Comparison of ENCODE assay signal across 13 mouse cellular contexts in genomic region chr2:153298460-153298859, GRCm38 (mm10). TPM values are rescaled to one million over a fixed set of nuclear protein-coding genes. Genes with fewer than 3 reads are reported as not detected.
DNase-seq lines count a peak whose midpoint lies in the region; ATAC-seq and TF ChIP-seq lines count a peak whose summit lies in the region.
"Had no signal": no experiment of that assay in that cellular context is flagged by ENCODE, and none has a peak within 500 bp of the region (broad histone marks: within the 10 kb centered on the region; RNA-seq: fewer than 3 reads in every experiment).

No protein-coding gene starts in this region.

- no peak for ATAC-seq in lung, postnatal 0 days
- 0 out of 2 replicates have a peak, but pooled peaks have one; percentile 33 for ATAC-seq in common myeloid progenitor, adult 5-6 weeks (replicated peaks; ENCODE audit: low read depth, poor library complexity, severe bottlenecking)
- ATAC-seq in megakaryocyte progenitor cell, adult 5-6 weeks (replicated peaks; ENCODE audit: poor library complexity): peak; percentile 79

- peaks cover 6% of the 10 kb centered on the region; the same call in 1 of the 2 replicates for H3K4me1 ChIP-seq in kidney, adult 2 months (ENCODE audit: control insufficient read depth, insufficient read depth, low read length)
- H3K4me1 ChIP-seq in lung, postnatal 0 days (ENCODE audit: insufficient read depth, low read depth, low read length): no peaks in the 10 kb centered on the region
- H3K4me1 ChIP-seq: forebrain, embryonic 10.5 days; heart, embryonic 13.5 days; neural tube, embryonic 12.5 days had no signal

- no peak for TF ChIP-seq POLR2A in kidney, adult 2 months (IDR thresholded peaks at IDR 0.05; ENCODE audit: low read depth, low read length)

- WGBS in kidney, adult 2 months: 50% methylated on average over 4 of the region's 4 CpGs
- WGBS in lung, postnatal 0 days: 61% methylated on average over 4 of the region's 4 CpGs

- no peaks in the 10 kb centered on the region for H3K27me3 ChIP-seq in kidney, adult 2 months (replicated peaks; ENCODE audit: control insufficient read depth, insufficient read depth, low read length)
- H3K27me3 ChIP-seq in lung, postnatal 0 days (replicated peaks; ENCODE audit: insufficient read depth, low read length): no peaks in the 10 kb centered on the region
- H3K27me3 ChIP-seq: heart, embryonic 13.5 days; neural tube, embryonic 12.5 days had no signal

- H3K9me3 ChIP-seq in lung, postnatal 0 days (ENCODE audit: low read length): no peaks in the 10 kb centered on the region
- H3K9me3 ChIP-seq: forebrain, embryonic 10.5 days; heart, embryonic 13.5 days; neural tube, embryonic 12.5 days had no signal

- DNase-seq in kidney, adult 2 months: no peak
- DNase-seq in kidney, postnatal 36 days: no peak
- peak; percentile 28 for DNase-seq in lung, postnatal 10 days
- no peak for DNase-seq in lung, postnatal 0 days (ENCODE audit: low spot score)
- DNase-seq in ovary, postnatal 36 days (ENCODE audit: low spot score): no peak
- DNase-seq: midbrain, embryonic 14.5 days; thymus, postnatal 36 days had no signal

- no peak overlapping the region for H3K4me3 ChIP-seq in kidney, adult 2 months (ENCODE audit: insufficient read depth, low read depth, low read length)
- H3K4me3 ChIP-seq in lung, postnatal 0 days (ENCODE audit: low read depth, low read length): no peak overlapping the region
- H3K4me3 ChIP-seq: forebrain, embryonic 10.5 days; heart, embryonic 13.5 days; neural tube, embryonic 12.5 days had no signal

- TF ChIP-seq CTCF in kidney, adult 2 months (conservative IDR thresholded peaks at IDR 0.05; ENCODE audit: insufficient read depth, insufficient read length, low read depth, low read length): no peak
- no peak for TF ChIP-seq CTCF in lung, postnatal 0 days (IDR thresholded peaks at IDR 0.05)

- no peak for TF ChIP-seq EP300 in lung, postnatal 0 days (IDR thresholded peaks at IDR 0.05)

- H3K4me2 ChIP-seq in lung, postnatal 0 days (replicated peaks; ENCODE audit: low read depth, low read length): no peak overlapping the region
- H3K4me2 ChIP-seq: heart, embryonic 13.5 days; neural tube, embryonic 12.5 days had no signal

- peak overlapping the region; percentile 16; the same call in 1 of the 2 replicates for H3K27ac ChIP-seq in kidney, adult 2 months (ENCODE audit: insufficient read depth, low read depth, low read length)
- H3K27ac ChIP-seq in lung, postnatal 0 days (ENCODE audit: low read length): no peak overlapping the region
- H3K27ac ChIP-seq: forebrain, embryonic 10.5 days; heart, embryonic 13.5 days; liver, embryonic 14.5 days; neural tube, embryonic 12.5 days had no signal

- H3K9ac ChIP-seq in lung, postnatal 0 days (replicated peaks; ENCODE audit: low read depth): no peak overlapping the region
- H3K9ac ChIP-seq: heart, embryonic 13.5 days; liver, embryonic 14.5 days; neural tube, embryonic 12.5 days had no signal

- no peaks in the 10 kb centered on the region for H3K36me3 ChIP-seq in kidney, adult 2 months (ENCODE audit: control insufficient read depth, insufficient read depth, low read length)
- H3K36me3 ChIP-seq in lung, postnatal 0 days (ENCODE audit: insufficient read depth, low read length): no peaks in the 10 kb centered on the region
- H3K36me3 ChIP-seq: neural tube, embryonic 12.5 days had no signal

RNA-seq across cellular contexts. Expression of gene Kif3b, which starts 7.2 kb away (rescaled TPM):
- 10.1 and 10.9 TPM in 2 replicates for polyA plus RNA-seq in kidney, adult 2 months (2012; rRNA removed)
- 4.7 and 5.2 TPM in 2 replicates for polyA plus RNA-seq in lung, postnatal 0 days (2015; fragmentation: Nextera tagmentation; extraction: Ambion mirVana)
- total RNA-seq in common myeloid progenitor, adult 5-6 weeks (2017): 12.3 and 13.2 TPM in 2 replicates
- 3.6 and 5.5 TPM in 2 replicates for total RNA-seq in megakaryocyte progenitor cell, adult 5-6 weeks (2015)
- total RNA-seq in megakaryocyte progenitor cell, adult 5-6 weeks (2017): 9.9 and 11.3 TPM in 2 replicates

RNA-seq across cellular contexts. Expression of gene Asxl1, which starts 47.2 kb away (rescaled TPM):
- polyA plus RNA-seq in kidney, adult 2 months (2012; rRNA removed): 9.1 and 10.0 TPM in 2 replicates
- polyA plus RNA-seq in lung, postnatal 0 days (2015; fragmentation: Nextera tagmentation; extraction: Ambion mirVana): 10.3 and 12.1 TPM in 2 replicates
- 27.6 and 42.3 TPM in 2 replicates for total RNA-seq in common myeloid progenitor, adult 5-6 weeks (2017)
- 31.1 and 32.0 TPM in 2 replicates for total RNA-seq in megakaryocyte progenitor cell, adult 5-6 weeks (2015)
- total RNA-seq in megakaryocyte progenitor cell, adult 5-6 weeks (2017): 20.0 and 24.1 TPM in 2 replicates

RNA-seq across cellular contexts. Expression of gene Pofut1, which starts 57.1 kb away (rescaled TPM):
- polyA plus RNA-seq in kidney, adult 2 months (2012; rRNA removed): 17.5 and 19.9 TPM in 2 replicates
- 2.8 and 3.1 TPM in 2 replicates for polyA plus RNA-seq in lung, postnatal 0 days (2015; fragmentation: Nextera tagmentation; extraction: Ambion mirVana)
- 21.7 and 23.2 TPM in 2 replicates for total RNA-seq in common myeloid progenitor, adult 5-6 weeks (2017)
- 14.0 and 14.9 TPM in 2 replicates for total RNA-seq in megakaryocyte progenitor cell, adult 5-6 weeks (2015)
- 16.7 and 22.1 TPM in 2 replicates for total RNA-seq in megakaryocyte progenitor cell, adult 5-6 weeks (2017)

RNA-seq across cellular contexts. Expression of gene Plagl2, which starts 57.2 kb away (rescaled TPM):
- polyA plus RNA-seq in kidney, adult 2 months (2012; rRNA removed): 4.3 and 4.4 TPM in 2 replicates
- polyA plus RNA-seq in lung, postnatal 0 days (2015; fragmentation: Nextera tagmentation; extraction: Ambion mirVana): 6.8 and 7.1 TPM in 2 replicates
- total RNA-seq in common myeloid progenitor, adult 5-6 weeks (2017): 4.9 and 11.2 TPM in 2 replicates
- 42.3 and 45.4 TPM in 2 replicates for total RNA-seq in megakaryocyte progenitor cell, adult 5-6 weeks (2015)
- total RNA-seq in megakaryocyte progenitor cell, adult 5-6 weeks (2017): 5.6 TPM in 2 replicates
